Mouse (Mus musculus) left cerebral cortex, adult 9 months (tissue): Measurements from ENCODE around the gene Zkscan16.

ENCODE experiments used
- DNase-seq, 2 experiments: peaks; one replicate each; pipeline ENCODE4 v3.0.0; 2022; ENCODE audit warnings: low spot score in 2 of 2

Zkscan16 gene

GRCm38 (mm10) chr4:58935846-58936245, 7.6 kb upstream of the Zkscan16 start:
- no peak for DNase-seq

DNA sequence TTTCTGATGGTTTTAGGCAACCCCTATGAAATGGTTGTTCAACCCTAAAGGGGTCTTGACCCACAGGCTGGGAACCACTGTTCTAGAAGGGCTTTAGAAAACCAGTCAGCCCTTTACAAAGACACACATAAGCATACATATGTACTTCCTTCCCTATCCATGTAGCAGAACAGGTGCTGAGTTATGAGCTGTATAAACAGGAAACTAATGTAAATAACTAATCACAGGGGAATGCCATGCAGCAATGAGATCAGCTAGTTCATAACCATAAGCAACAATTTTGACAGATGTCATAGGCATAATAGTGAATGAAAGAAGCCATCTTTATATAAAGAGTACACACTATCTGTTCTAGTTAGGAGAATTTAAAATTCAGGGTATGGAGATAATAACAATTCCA, 1.8 kb upstream of the Zkscan16 start:
- no peak for DNase-seq

DNA sequence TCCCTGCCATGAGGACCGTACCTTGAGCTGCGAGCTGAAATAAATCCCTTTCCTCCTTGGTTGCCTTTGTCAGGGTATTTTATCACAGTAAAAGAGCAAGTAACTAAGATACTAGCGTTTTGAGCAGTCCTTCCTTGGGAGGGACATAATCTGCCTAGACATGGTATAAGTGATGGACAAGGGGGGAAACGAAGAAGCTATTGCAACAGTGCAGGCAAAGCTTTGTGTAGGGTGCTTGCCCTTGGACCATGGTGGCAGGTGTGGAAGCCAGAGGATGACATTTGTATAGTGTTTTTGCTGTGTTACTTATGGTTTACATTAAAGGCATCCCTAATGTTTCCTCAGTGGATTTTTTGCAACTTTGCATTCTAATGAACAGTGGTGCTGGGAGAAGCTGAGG, 486 bp upstream of the Zkscan16 start:
- no peak for DNase-seq

- DNase-seq, result no peak
Observed at GRCm38 (mm10) chr4:58944206-58944553, 752 bp downstream of the Zkscan16 start.

GRCm38 (mm10) chr4:58944695-58945094, 1.3 kb downstream of the Zkscan16 start:
- peak in 1 of 2 experiments; percentile 56 for DNase-seq

DNA sequence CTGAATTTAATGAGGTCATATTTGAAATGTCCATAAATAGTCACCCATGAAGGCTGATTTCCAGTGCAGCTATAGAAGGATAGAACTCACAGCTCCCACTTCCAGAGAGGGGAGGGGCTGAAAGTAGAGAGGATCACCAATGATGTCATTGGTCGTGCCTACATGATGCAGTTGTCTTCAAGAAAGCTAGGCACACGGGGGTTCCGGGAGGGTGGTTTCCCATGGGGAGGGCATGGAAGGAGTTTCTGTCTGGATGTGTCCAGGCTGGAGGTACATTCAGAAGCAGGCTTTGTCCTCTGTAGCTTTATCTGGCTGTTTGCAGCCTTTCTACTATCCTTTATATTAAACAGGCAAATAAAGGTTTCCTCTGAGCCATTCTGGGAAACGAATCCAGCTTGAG, 5.0 kb downstream of the Zkscan16 start:
- no peak for DNase-seq

- no peak for DNase-seq
Observed at GRCm38 (mm10) chr4:58952630-58953029, 9.2 kb downstream of the Zkscan16 start.

- no peak for DNase-seq
Observed at GRCm38 (mm10) chr4:58961719-58962118, 18.3 kb downstream of the Zkscan16 start.

- DNase-seq, result no peak
Observed at GRCm38 (mm10) chr4:58963271-58963670, 19.8 kb downstream of the Zkscan16 start.

DNA sequence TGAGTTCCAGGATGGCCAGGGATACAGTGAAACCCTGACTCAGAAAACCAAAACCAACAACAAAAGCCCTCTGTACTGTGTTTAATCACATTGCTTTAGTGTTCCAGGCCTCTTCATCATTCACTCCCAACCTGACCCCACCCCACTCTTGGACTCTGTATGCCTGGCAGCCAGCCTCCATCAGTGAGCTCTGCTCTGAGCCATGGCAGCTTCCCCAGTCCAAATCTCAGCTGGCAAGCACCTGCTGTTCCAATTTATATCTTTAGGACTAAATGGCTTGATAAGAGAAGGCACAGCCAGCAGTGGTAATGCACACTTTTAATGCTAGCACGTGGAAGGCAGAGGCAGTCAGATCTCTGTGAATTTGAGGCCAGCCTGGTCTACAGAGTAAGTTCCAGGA, 21.7 kb downstream of the Zkscan16 start:
- no peak for DNase-seq

DNA sequence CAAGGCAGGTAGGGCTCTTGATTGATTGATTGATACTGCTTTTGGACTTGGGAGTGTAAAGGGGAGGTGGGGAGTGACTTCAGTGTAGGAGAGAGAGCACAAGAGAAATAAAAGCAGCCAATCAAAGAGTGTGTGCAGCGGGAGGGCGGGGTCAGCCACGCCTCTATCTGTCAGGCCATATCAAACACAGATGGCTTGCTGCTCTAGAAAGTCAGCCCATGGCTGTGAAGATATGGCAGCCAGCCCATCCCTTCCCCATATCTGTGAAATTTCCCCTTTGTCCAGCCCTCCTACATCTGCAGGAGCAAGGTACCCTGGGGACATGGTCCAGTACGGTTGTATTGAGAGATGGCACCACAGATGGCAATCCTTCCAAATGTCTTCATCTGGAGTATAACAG, 27.2 kb downstream of the Zkscan16 start:
- DNase-seq, result no peak

- DNase-seq, result no peak
Observed at GRCm38 (mm10) chr4:58975711-58976110, 32.3 kb downstream of the Zkscan16 start.

DNA sequence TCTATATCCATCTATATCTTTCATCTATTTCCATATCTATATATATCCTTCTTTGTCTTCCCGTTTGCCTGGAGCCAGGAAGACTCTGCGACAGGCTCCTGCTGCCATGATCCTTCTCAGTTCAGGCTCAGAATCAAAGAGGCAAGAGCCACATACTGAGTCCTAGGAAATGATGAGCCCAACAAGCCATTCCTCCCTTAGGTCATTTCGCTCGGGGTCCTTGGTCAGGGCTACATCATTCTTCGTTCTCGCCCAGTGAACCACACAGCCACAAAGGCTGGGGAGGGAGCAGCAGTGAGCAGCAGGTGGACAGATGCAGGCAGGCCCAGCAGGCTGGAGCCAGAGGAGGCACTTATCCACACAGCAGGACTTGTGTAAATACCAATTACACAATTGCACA, 38.0 kb downstream of the Zkscan16 start:
- no peak for DNase-seq

GRCm38 (mm10) chr4:58982806-58983205, 39.4 kb downstream of the Zkscan16 start:
- DNase-seq, result no peak

DNA sequence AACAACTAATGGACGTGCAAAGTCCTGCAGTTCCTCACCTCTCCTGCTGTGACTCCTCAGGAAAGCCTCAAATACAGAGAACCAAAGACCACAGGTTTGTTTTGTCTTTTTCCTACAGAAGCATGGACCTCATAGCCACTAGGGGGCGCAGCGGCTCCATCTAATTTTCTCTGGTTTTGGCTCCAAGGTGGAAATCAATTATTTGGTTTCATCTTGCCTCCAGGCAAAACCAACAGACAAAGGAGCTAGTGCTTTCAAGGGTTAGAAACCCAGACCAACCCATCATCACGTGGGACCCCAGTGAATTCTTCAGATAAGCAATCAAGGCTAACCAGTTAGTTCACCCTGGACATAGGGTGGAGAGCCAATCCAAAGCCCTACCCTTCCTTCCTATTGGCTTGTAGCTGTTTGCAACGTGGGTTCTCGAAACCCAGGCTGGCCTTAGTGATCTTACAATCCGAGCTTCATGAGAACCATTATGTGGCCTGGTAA, 41.8 kb downstream of the Zkscan16 start:
- peak in 1 of 2 experiments; percentile 80 for DNase-seq

DNA sequence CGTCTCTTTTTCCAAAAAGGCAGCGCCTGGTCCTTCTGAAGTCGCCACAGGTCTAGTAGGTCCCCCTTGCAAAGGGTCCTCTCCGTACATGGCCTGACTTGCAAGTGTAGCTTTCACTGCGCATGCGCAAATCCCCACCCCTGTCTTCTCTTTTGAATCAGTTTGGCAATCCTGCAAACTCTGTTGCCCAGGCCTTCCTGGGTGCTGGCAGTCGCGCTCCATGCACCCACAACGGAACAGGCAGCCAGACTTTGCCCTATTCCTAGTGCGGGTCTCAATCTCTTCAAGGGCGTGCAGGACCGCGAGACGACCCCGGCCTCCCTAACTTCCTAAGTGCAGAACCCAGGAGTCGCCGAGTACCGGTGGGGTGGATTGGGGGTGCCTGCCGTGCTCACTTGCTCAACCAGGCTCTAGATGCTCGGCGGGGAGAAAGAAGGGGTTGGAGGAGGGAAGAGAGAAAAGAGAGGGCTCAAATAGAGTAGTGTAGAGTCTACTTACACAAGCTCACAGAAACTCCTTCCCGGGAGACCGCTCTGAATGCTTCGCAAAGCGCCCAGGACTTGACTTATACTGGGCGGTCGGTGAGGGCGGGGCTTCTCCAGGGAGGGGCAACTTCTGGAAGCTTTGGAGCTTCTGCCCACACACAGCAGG, 43.2 kb downstream of the Zkscan16 start, which contains the start of gene Ptgr1:
Gene Ptgr1 (minus strand): TSS at position 580 of the 651 bp plus-strand sequence.
- peak in 1 of 2 experiments; percentile 73 for DNase-seq

DNA sequence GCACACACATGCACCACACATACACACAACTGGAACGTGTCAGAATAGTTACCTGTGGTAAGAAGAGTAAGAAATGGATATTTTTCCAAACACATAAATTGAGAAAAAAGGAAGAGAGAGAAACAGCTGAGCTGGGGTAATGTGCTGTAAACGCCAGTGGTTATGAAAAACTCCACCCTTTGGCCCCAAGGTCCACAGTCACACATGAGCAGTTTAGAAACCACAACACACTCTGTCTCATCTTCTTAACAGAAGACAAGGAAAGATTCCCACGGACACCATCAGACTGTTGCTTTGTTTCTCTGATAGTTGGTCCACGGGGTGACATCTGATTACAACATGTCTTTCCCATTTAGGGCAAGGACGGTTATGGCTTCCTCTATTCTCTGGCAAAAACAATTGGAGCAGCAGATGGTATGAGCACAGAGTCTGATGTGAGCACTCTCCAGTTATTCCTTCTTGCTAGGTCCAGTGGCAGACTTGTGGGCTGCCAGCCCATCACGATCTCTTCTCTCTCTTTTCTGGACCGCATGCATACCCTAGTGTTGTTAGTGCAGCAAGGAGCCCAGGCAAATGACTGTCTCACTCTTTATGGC, 46.0 kb downstream of the Zkscan16 start:
- DNase-seq, result no peak

DNA sequence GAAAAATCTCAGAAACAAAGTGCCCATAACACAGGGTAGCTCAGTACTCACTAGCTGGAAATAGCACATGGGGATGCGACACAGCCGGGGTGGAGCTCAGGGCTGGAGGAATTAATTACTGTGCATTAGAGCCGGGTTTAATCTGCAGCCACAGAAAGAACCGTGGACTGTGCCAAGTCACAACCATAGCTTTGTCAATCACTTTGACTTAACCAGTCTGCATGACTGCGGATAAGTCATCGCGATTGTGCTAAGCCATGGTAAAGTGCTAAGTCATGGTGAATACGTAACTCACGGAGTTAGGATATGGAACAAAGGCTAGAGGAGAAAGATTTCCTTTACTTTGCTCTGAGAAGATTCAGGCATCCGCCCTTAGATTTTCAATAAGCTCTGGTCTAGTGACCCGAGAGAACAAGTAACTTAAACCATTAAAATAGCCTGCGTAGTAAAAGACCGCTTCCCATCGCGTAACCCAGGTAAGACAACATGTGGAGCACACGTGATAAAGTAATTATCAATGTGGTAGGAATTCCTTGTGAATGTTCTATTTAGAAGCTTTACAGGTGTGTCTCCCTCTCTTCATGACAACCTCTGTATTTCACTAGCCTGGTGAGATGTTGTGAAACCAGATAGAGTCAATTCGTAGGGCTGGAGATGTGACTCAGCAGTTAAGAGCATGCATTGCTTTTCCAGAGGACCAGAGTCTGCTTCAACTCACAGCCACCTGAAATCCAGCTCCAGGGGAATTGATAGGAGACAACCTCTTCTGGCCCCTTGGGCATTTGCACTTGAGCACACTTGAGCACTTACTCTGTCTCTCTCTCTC, 47.4 kb downstream of the Zkscan16 start:
- DNase-seq, result no peak

- no peak for DNase-seq
Observed at GRCm38 (mm10) chr4:58992195-58992594, 48.8 kb downstream of the Zkscan16 start.

GRCm38 (mm10) chr4:58994762-58995161, 51.3 kb downstream of the Zkscan16 start, which contains the start of gene Dnajc25:
Gene Dnajc25 (plus strand): TSS chr4:58995062.
- DNase-seq, result no peak

DNA sequence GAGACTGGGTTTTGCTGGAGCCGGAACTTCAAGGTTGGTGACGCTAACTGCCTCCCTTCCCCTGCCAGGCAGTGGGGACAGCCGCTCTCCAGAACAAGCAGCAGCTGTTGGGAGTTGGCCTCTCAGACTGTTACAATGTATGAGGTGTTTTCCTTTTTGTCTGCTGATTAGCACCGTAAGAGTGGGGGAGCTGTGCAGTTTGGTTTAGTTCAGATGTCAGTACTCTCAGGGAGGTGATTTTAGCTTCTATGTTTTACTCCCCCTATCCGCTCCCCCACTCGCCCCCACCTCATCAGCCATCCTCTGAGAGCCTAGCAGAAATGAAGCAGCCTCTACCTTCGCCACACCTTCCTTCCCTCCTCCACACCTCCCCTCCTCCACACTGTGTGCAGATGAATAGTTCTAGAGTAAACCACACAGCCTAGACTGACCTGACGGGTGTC, 51.8 kb downstream of the Zkscan16 start:
- DNase-seq, result no peak

- no peak for DNase-seq
Observed at GRCm38 (mm10) chr4:58997081-58997480, 53.7 kb downstream of the Zkscan16 start.

DNA sequence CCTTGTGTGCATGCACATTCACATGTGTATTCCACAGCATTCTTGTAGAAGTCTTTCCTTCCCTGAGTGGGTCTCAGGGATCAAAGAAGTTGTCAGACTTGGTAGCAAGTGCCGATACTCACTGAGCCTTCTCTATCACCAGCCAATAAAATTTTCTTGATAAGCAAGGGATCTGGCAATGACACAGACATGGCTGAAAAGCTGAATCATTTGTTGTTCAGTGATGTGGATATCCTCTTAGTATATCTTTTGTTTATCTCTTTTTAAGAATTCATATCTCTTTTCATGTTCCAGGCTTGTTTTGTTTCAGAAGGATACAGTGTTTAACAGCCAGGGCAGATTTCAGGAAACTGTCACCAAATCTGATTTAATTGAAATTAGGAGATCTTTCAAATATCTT, 55.3 kb downstream of the Zkscan16 start:
- DNase-seq, result no peak
